Mouse (Mus musculus) liver, embryonic 15.5 days (tissue): ENCODE data around the gene Fahd1. TPM values are rescaled to one million over a fixed set of nuclear protein-coding genes. Genes with fewer than 3 reads are reported as not detected.

ENCODE experiments used
- ATAC-seq: fragments of 200-750 bp; cut with Nextera tagmentation; 2 replicates; pipeline ENCODE4 v1.8.0; 2017; ENCODE audit warnings: moderate number of reproducible peaks, mild to moderate bottlenecking, moderate library complexity; ENCODE audit not compliant: insufficient read depth
- H3K27ac ChIP-seq: fragments of 300-500 bp; sonication (generic); replicated peaks from 2 replicates; pipeline ENCODE4 v1.5.1; 2015; ENCODE audit warnings: mild to moderate bottlenecking, inconsistent platforms
- H3K27me3 ChIP-seq: fragments of 300-500 bp; sonication (generic); 2 replicates; pipeline ENCODE4 v1.6.1; 2015; ENCODE audit warnings: mild to moderate bottlenecking, inconsistent platforms
- H3K36me3 ChIP-seq: fragments of 300-500 bp; sonication (generic); replicated peaks from 2 replicates; pipeline ENCODE4 v1.6.1; 2015; ENCODE audit warnings: moderate library complexity, mild to moderate bottlenecking, inconsistent platforms
- H3K4me1 ChIP-seq: fragments of 300-500 bp; sonication (generic); replicated peaks from 2 replicates; pipeline ENCODE4 v1.6.1; 2015; ENCODE audit warnings: inconsistent platforms
- H3K4me2 ChIP-seq: fragments of 300-500 bp; sonication (generic); 2 replicates; pipeline ENCODE4 v1.6.1; 2015; ENCODE audit warnings: moderate library complexity, mild to moderate bottlenecking, inconsistent platforms
- H3K4me3 ChIP-seq: fragments of 300-500 bp; sonication (generic); replicated peaks from 2 replicates; pipeline ENCODE4 v1.5.1; 2015; ENCODE audit warnings: mild to moderate bottlenecking, inconsistent platforms
- H3K9ac ChIP-seq: fragments of 300-500 bp; sonication (generic); 2 replicates; pipeline ENCODE4 v1.6.1; 2015; ENCODE audit warnings: moderate library complexity, mild to moderate bottlenecking, inconsistent platforms
- H3K9me3 ChIP-seq: fragments of 300-500 bp; sonication (generic); replicated peaks from 2 replicates; pipeline ENCODE4 v1.6.1; 2016; ENCODE audit warnings: inconsistent platforms
- WGBS: fragments of 180-500 bp; shearing (Covaris S2); methylation state at CpG from one replicate; pipeline ENCODE4 v1.1.7; 2015; ENCODE audit warnings: mixed read lengths; ENCODE audit not compliant: insufficient replicate concordance; 5-methylcytosine and 5-hydroxymethylcytosine counted together
- polyA plus RNA-seq: library from polyadenylated mRNA; unstranded; fragments of >200 nt; fragmentation: Nextera tagmentation; extraction: Ambion mirVana; gene quantifications from 2 replicates; pipeline ENCODE4 v1.2.1, GENCODE M21; 2015

The Fahd1 gene
- polyA plus RNA-seq, 1 experiment from 2014 or later = 41.1 TPM

- Histone ChIP-seq H3K9me3 (no peaks in the 10 kb centered on the region), H3K36me3 (no peaks in the 10 kb centered on the region), H3K4me2 (peak within 1 kb of the TSS; percentile 89), H3K27ac (0 out of 2 replicates have a peak within 1 kb of the TSS, but pooled peaks have one; percentile 34), H3K27me3 (peaks cover 32% of the 10 kb centered on the region), H3K4me3 (peak within 1 kb of the TSS; percentile 76), H3K4me1 (peaks cover 20% of the 10 kb centered on the region), H3K9ac (peak within 1 kb of the TSS; percentile 72)
- under 1% methylated on average over 71 of the region's 71 CpGs for WGBS
- ATAC-seq = peak; percentile 85
These were observed 45.9 kb downstream of the Fahd1 start, which contains the start of gene Meiob for GRCm38 (mm10) chr17:24803952-24804951. TSS of gene Meiob (plus strand) at chr17:24804289.

- no peak for ATAC-seq
- no peak overlapping the region for H3K4me3 ChIP-seq
- H3K9ac ChIP-seq = no peak overlapping the region
- 49% methylated on average over 3 of the region's 3 CpGs for WGBS
- H3K9me3 ChIP-seq = no peaks in the 10 kb centered on the region
- no peak overlapping the region for H3K4me2 ChIP-seq
- no peaks in the 10 kb centered on the region for H3K36me3 ChIP-seq
- no peak overlapping the region for H3K27ac ChIP-seq
- peaks cover 24% of the 10 kb centered on the region for H3K4me1 ChIP-seq
- peaks cover 21% of the 10 kb centered on the region for H3K27me3 ChIP-seq
These were observed 49.6 kb downstream of the Fahd1 start for GRCm38 (mm10) chr17:24800524-24800923.

DNA sequence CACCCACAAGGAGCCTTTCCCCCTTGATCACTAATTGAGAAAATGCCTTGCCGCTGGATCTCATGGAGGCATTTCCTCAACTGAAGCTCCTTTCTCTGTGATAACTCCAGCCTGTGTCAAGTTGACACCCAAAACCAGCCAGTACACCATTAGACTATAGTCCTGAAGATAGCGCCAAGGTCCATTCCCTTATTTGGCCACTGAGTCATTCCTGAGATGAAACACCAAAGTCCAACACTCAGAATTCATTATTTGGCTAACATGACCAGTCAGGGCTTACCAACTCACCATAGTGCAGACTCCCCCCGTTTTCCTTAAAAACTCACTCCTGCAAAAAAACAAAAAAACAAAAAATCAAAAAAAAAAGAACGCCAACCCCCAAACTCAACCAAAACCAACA lies 50.7 kb downstream of the Fahd1 start:
- Histone ChIP-seq H3K27me3 (peaks cover 13% of the 10 kb centered on the region), H3K4me1 (peaks cover 16% of the 10 kb centered on the region), H3K9me3 (no peaks in the 10 kb centered on the region), H3K27ac (no peak overlapping the region), H3K4me3 (no peak overlapping the region), H3K4me2 (no peak overlapping the region), H3K9ac (no peak overlapping the region), H3K36me3 (no peaks in the 10 kb centered on the region)
- WGBS = 75% methylated on average over 4 of the region's 4 CpGs
- no peak for ATAC-seq

Other genes starting within 250 kb of the Fahd1 start
- 18.8 and 21.4 TPM in 2 replicates for gene Tsc2, start 217.7 kb downstream of the Fahd1 start, polyA plus RNA-seq
- 5.8 and 6.4 TPM in 2 replicates for gene Nthl1, start 217.7 kb downstream of the Fahd1 start, polyA plus RNA-seq
- 10.8 and 13.8 TPM in 2 replicates for gene Slc9a3r2, start 200.0 kb downstream of the Fahd1 start, polyA plus RNA-seq
- gene Npw, start 191.9 kb downstream of the Fahd1 start, polyA plus RNA-seq = 0.30 TPM in 1 of 2 replicates, not detected in the other
- 9.9 and 12.5 TPM in 2 replicates for gene Zfp598, start 180.7 kb downstream of the Fahd1 start, polyA plus RNA-seq
- 0.07 and 0.16 TPM in 2 replicates for gene Syngr3, start 160.4 kb downstream of the Fahd1 start, polyA plus RNA-seq
- gene Gfer, start 154.2 kb downstream of the Fahd1 start, polyA plus RNA-seq = 22.8 and 25.2 TPM in 2 replicates
- gene Noxo1, start 154.1 kb downstream of the Fahd1 start, polyA plus RNA-seq = 0.14 and 0.16 TPM in 2 replicates
- gene Tbl3, start 142.7 kb downstream of the Fahd1 start, polyA plus RNA-seq = 35.0 and 40.6 TPM in 2 replicates
- not detected in 2 replicates for gene Rnf151, start 132.3 kb downstream of the Fahd1 start, polyA plus RNA-seq
- gene Rps2, start 132.2 kb downstream of the Fahd1 start, polyA plus RNA-seq = 1,043 and 1,068 TPM in 2 replicates
- gene Ndufb10, start 125.9 kb downstream of the Fahd1 start, polyA plus RNA-seq = 160 and 162 TPM in 2 replicates
- 0.09 and 0.15 TPM in 2 replicates for gene Rpl3l, start 122.5 kb downstream of the Fahd1 start, polyA plus RNA-seq
- gene Msrb1, start 113.7 kb downstream of the Fahd1 start, polyA plus RNA-seq = 31.1 and 32.9 TPM in 2 replicates
- gene Hs3st6, start 97.4 kb downstream of the Fahd1 start, polyA plus RNA-seq = 0.07 TPM in 1 of 2 replicates, not detected in the other
- 0.35 and 0.54 TPM in 2 replicates for gene Meiob, start 46.1 kb downstream of the Fahd1 start, polyA plus RNA-seq
- gene Hagh, start 10.2 kb downstream of the Fahd1 start, polyA plus RNA-seq = 117 and 135 TPM in 2 replicates
- gene Igfals, start 15.6 kb upstream of the Fahd1 start, polyA plus RNA-seq = 9.6 and 11.5 TPM in 2 replicates
- 68.1 and 73.5 TPM in 2 replicates for gene Nubp2, start 36.0 kb upstream of the Fahd1 start, polyA plus RNA-seq
- 45.2 and 48.4 TPM in 2 replicates for gene Spsb3, start 36.3 kb upstream of the Fahd1 start, polyA plus RNA-seq
- 11.5 and 13.0 TPM in 2 replicates for gene Eme2, start 44.7 kb upstream of the Fahd1 start, polyA plus RNA-seq
- gene Mrps34, start 44.8 kb upstream of the Fahd1 start, polyA plus RNA-seq = 52.3 and 52.8 TPM in 2 replicates
- 53.4 and 60.1 TPM in 2 replicates for gene Nme3, start 46.1 kb upstream of the Fahd1 start, polyA plus RNA-seq
- gene Mapk8ip3, start 86.6 kb upstream of the Fahd1 start, polyA plus RNA-seq = 8.3 and 10.0 TPM in 2 replicates
- 60.0 and 62.4 TPM in 2 replicates for gene Jpt2, start 110.3 kb upstream of the Fahd1 start, polyA plus RNA-seq
- gene Cramp1l, start 165.4 kb upstream of the Fahd1 start, polyA plus RNA-seq = 2.9 and 4.3 TPM in 2 replicates
- gene Ift140, start 165.7 kb upstream of the Fahd1 start, polyA plus RNA-seq = 139 and 156 TPM in 2 replicates
- 5.6 and 6.5 TPM in 2 replicates for gene Tmem204, start 233.2 kb upstream of the Fahd1 start, polyA plus RNA-seq